Mouse (Mus musculus) splenic B cell, adult 2 months (primary cell): ENCODE data around the gene Enc1.

Experiments
- DNase-seq: peaks from one replicate; pipeline ENCODE4 v3.0.0-alpha.2; 2011; ENCODE audit warnings: low read depth, low spot score
- H3K27me3 ChIP-seq: 2 replicates; pipeline ENCODE4 v1.6.1; 2012; ENCODE audit warnings: mild to moderate bottlenecking, low read length, moderate library complexity, mixed read lengths; ENCODE audit not compliant: control insufficient read depth, poor library complexity, insufficient read depth, severe bottlenecking
- H3K36me3 ChIP-seq: 2 replicates; pipeline ENCODE4 v1.6.1; 2012; ENCODE audit warnings: mild to moderate bottlenecking, low read length, moderate library complexity, mixed read lengths; ENCODE audit not compliant: control insufficient read depth, poor library complexity, insufficient read depth, severe bottlenecking

The Enc1 gene

DNA sequence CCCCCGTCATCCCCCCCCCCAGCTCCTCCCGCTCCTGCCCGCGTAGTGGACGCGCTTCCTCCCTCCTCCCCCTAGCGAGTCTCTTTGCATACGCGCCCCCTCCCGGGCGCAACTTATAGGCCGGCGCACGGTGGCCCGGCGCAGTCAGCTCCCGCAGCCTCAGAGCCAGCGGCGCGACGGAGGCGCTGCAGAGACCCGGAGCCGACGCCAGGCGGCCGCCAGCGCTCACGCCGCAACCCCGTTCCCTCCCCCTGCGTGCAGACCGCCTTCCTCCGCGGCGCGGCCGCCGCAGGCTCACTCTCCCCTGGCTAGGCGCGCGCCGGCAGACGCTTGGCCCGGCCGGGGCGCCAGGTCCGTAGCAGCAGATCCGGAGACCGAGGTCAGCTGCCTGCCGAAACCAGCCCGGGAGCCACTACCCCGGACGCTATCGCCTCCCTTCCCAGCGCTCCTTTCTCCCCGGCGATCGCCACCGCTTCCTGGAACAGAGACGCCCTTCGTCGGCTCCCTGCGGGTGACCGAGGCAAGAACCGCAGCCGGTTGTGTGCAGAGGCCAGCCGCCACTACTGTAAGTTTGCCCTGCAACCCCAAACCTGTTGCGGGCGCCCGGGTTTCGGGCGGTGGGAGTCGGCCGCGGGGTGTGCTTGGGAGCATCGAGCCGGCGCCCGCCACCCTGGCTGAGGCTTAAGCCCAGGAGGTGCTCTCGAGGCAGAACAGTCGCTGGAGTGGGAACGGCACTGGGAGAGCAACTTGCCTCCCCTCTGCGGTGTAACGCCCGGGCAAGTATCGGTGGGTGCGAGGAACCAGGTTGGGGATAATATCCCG lies at the start of gene Enc1:
Gene Enc1 (plus strand): TSS at position 141 of the 822 bp plus-strand sequence.
- H3K36me3 ChIP-seq, result no peaks in the 10 kb centered on the region; the same call in 1 of the 2 replicates

GRCm38 (mm10) chr13:97192649-97193048 lies 48.3 kb upstream of the Enc1 start:
- peaks cover 7% of the 10 kb centered on the region for H3K36me3 ChIP-seq
- no peaks in the 10 kb centered on the region for H3K27me3 ChIP-seq
- no peak for DNase-seq

More for the DNA sequence above, at the start of gene Enc1:
- no peaks in the 10 kb centered on the region for H3K27me3 ChIP-seq
- peak; percentile 95 for DNase-seq

GRCm38 (mm10) chr13:97193420-97193819 lies 47.5 kb upstream of the Enc1 start:
- H3K27me3 ChIP-seq, result no peaks in the 10 kb centered on the region
- H3K36me3 ChIP-seq, result peaks cover 7% of the 10 kb centered on the region
- DNase-seq, result no peak

DNA sequence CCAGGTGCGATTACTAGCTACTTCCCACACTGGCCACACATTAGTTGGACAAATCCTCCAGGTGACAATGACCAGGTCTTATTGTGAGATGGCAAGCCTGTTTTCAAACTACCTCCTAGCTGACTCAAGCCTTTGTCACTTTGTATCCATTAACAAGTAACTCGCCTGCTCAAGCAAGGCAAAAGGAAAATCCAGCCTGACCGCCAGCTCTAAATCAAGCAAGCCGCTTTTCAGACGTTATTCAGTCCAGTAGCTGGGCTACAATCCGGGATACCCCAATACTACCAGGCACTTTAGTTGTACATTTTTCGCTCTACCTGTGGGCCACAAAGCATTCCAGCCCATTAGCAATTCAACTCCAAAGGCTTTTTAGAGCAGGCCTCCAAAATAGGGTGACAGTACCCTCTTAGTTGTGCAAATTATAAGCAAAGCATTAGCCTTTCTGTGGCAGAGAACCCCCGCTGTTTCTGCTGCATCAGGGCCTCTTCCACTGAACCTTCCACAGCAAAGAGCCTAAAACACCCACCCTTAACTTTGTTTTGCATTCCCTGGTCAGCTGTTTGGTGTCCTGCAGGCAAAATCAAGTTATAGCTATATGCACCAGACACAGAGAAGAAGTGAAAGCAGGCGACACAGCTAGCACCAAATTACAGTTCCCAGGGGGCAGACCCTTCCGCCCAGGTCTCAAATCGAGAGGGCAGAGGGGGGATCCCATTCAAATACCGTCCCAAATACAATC lies 44.5 kb upstream of the Enc1 start:
- H3K27me3 ChIP-seq, result no peaks in the 10 kb centered on the region
- peaks cover 6% of the 10 kb centered on the region for H3K36me3 ChIP-seq
- DNase-seq, result peak; percentile 75

DNA sequence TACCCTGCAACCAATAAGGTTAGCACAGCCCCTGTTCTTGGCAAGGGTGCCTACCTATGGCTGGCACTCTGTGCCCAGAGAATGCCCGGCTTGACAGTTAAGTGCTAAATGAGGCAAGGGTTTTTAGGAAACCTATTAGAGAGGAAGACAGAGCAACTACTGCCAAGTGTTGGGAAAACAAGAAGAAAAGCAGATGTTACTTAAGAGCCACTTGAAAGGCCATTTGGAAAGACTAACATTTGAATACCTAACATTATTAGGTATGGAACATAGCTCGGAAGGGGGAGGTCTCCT lies 44.0 kb upstream of the Enc1 start:
- H3K27me3 ChIP-seq, result no peaks in the 10 kb centered on the region
- no peak for DNase-seq

GRCm38 (mm10) chr13:97197932-97198562 lies 42.9 kb upstream of the Enc1 start, which contains the start of gene Hexb:
TSS of gene Hexb (minus strand) at chr13:97198357.
- Histone ChIP-seq H3K27me3 (no peaks in the 10 kb centered on the region), H3K36me3 (peaks cover 1% of the 10 kb centered on the region)
- DNase-seq, result peak; percentile 91

More for the DNA sequence above, 44.0 kb upstream of the Enc1 start:
- H3K36me3 ChIP-seq, result peaks cover 4% of the 10 kb centered on the region

GRCm38 (mm10) chr13:97199123-97199522 lies 41.8 kb upstream of the Enc1 start:
- no peak for DNase-seq
- Histone ChIP-seq H3K27me3 (no peaks in the 10 kb centered on the region), H3K36me3 (no peaks in the 10 kb centered on the region)

GRCm38 (mm10) chr13:97201076-97201475 lies 39.8 kb upstream of the Enc1 start:
- Histone ChIP-seq H3K36me3 (no peaks in the 10 kb centered on the region), H3K27me3 (no peaks in the 10 kb centered on the region)
- no peak for DNase-seq

DNA sequence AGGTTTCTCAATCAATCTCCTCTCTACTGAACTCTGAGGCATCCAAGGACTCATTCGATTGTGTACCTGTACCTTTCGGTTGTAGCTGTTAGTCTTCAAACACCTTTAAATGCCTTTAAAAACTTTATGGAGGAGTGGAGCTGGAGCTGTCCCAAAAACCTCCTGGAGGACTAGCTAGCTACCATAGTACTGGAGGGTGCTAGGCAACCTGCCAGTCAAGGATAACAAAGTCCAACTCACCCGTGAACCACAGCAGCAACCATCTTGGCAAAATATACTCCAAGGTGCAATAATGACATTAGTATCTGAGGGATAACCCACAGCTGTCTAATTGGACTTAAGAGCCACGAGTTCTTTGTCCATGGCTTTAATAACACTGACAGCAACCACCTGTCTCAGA lies 39.0 kb upstream of the Enc1 start:
- no peak for DNase-seq
- Histone ChIP-seq H3K27me3 (no peaks in the 10 kb centered on the region), H3K36me3 (no peaks in the 10 kb centered on the region)

GRCm38 (mm10) chr13:97205052-97205701 lies 35.7 kb upstream of the Enc1 start:
- peak; percentile 77 for DNase-seq
- H3K36me3 ChIP-seq, result no peaks in the 10 kb centered on the region
- H3K27me3 ChIP-seq, result no peaks in the 10 kb centered on the region

- Histone ChIP-seq H3K36me3 (no peaks in the 10 kb centered on the region), H3K27me3 (no peaks in the 10 kb centered on the region)
- DNase-seq, result no peak
These were observed 34.9 kb upstream of the Enc1 start for GRCm38 (mm10) chr13:97206046-97206445.

- Histone ChIP-seq H3K27me3 (no peaks in the 10 kb centered on the region), H3K36me3 (no peaks in the 10 kb centered on the region)
- DNase-seq, result no peak
These were observed 33.3 kb upstream of the Enc1 start for GRCm38 (mm10) chr13:97207472-97208111.

DNA sequence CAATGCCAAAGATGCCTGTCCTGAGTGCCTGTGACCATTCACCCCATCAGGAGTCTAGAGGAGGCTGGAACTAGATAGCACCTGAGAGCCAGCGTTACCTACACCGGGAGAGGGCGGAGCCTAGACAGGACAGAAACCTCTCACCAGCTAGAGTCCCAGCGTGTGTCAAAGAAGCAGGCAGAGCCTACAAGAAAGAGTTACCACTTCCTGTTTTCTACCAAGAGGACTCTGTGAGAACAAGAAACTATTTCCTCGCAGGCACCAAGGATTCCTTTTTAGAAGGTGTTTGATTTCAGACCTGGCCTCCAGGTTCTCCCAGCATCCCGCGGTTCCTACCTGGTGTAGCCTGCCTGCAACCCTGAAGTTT lies 32.8 kb upstream of the Enc1 start:
- Histone ChIP-seq H3K36me3 (no peaks in the 10 kb centered on the region), H3K27me3 (no peaks in the 10 kb centered on the region)
- peak; percentile 74 for DNase-seq

DNA sequence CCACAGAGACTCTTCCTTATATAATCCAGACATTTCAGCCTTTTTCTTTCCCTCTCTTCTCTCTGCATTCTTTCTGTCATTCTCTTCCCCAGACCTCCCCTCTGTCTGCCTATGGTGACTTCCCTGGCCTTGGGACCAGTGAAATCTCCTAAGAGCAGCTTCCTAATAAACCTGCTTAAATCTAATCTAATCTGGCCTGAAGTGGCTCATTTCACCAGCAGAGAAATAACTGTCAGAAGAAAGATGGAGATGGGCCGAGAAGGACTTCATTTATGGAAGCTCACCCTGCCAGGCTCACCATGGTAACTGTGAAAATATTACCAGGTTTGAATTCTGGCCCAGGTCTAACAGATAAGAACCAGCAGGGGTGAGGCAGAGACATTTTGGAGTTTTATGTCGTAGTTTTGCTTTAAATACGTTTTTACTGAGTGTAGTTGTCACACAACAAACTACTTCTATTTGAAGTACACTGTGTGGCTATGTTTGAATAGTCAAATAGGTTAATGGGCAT lies 32.4 kb upstream of the Enc1 start:
- Histone ChIP-seq H3K36me3 (no peaks in the 10 kb centered on the region), H3K27me3 (no peaks in the 10 kb centered on the region)
- no peak for DNase-seq
